Mouse (Mus musculus): ENCODE results near the gene Gm16223. TPM values are rescaled to one million over a fixed set of nuclear protein-coding genes. Genes with fewer than 3 reads are reported as not detected.

Gm16223 gene
- not detected in 2 replicates for polyA plus RNA-seq (2012; rRNA removed)

DNA sequence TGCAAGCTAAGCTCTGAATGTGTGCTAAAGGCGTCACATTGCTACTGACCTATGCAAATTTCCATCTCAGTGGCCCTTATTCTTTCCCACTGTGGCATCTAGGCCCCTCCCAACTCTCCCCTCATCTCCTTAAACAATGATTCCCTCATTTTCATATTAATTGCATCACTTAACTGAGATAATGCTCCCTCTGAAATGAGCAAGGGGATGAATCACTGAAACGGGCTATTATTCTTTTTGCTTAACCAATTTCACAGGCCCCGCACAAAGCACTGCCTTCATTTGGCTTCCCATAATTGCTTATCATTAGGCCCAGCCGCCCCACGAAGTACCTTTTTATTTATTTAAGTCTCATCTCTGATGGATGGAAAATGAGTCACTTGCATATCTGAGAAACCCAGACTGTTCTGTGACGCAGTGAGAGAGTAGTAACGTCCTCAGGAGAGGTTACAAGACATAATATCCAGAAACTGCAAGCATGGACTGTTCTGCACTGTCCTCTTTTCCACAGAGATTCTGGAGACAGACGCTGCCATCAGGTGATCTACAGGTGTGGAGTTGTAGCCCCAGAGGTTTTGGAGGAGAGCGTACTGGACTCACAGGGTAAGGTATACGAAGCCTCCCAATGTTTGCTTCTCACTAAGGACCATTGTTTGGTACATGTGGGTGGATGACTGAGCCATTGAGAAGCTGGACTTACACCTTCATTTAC lies at the start of gene Gm16223:
Gene Gm16223 (plus strand): TSS at position 485 of the 712 bp plus-strand sequence.

Other genes starting within 250 kb of the Gm16223 start
- 0.55 and 1.5 TPM in 2 replicates for gene Bod1l, start 223.6 kb upstream of the Gm16223 start, polyA plus RNA-seq (2012; rRNA removed)